Mouse (Mus musculus) lung, embryonic 16.5 days (tissue): Measurements from ENCODE around the gene Znrd1as. TPM values are rescaled to one million over a fixed set of nuclear protein-coding genes. Genes with fewer than 3 reads are reported as not detected.

Experiments used
- ATAC-seq: fragments of 200-750 bp; cut with Nextera tagmentation; 2 replicates; pipeline ENCODE4 v1.8.0; 2017; ENCODE audit warnings: low read depth, mild to moderate bottlenecking, moderate library complexity
- H3K27ac ChIP-seq: fragments of 300-500 bp; sonication (generic); 2 replicates; pipeline ENCODE4 v1.5.1; 2014; ENCODE audit warnings: mild to moderate bottlenecking, control low read depth, low read length
- H3K27me3 ChIP-seq: fragments of 300-500 bp; sonication (generic); 2 replicates; pipeline ENCODE4 v1.6.1; 2014; ENCODE audit warnings: low read depth, low read length, mixed read lengths; ENCODE audit not compliant: control insufficient read depth, insufficient read depth
- H3K36me3 ChIP-seq: fragments of 300-500 bp; sonication (generic); 2 replicates; pipeline ENCODE4 v1.6.1; 2014; ENCODE audit warnings: low read length; ENCODE audit not compliant: control insufficient read depth, insufficient read depth
- H3K4me1 ChIP-seq: fragments of 300-500 bp; sonication (generic); replicated peaks from 2 replicates; pipeline ENCODE4 v1.6.1; 2014; ENCODE audit warnings: low read length, mixed read lengths; ENCODE audit not compliant: control insufficient read depth, insufficient read depth
- H3K4me2 ChIP-seq: fragments of 300-500 bp; sonication (generic); 2 replicates; pipeline ENCODE4 v1.6.1; 2014; ENCODE audit warnings: low read depth, low read length, control low read depth
- H3K4me3 ChIP-seq: fragments of 300-500 bp; sonication (generic); 2 replicates; pipeline ENCODE4 v1.5.1; 2014; ENCODE audit warnings: mild to moderate bottlenecking, low read length, control low read depth
- H3K9ac ChIP-seq: fragments of 300-500 bp; sonication (generic); 2 replicates; pipeline ENCODE4 v1.6.1; 2014; ENCODE audit warnings: low read length, control low read depth
- H3K9me3 ChIP-seq: fragments of 300-500 bp; sonication (generic); 2 replicates; pipeline ENCODE4 v1.6.1; 2016; ENCODE audit warnings: low read length; ENCODE audit not compliant: control insufficient read depth
- WGBS: fragments of 180-500 bp; shearing (Covaris S2); extraction: QIAGEN DNeasy Blood & Tissue Kit; methylation state at CpG from one replicate; pipeline ENCODE4 v1.1.7; 2014; 5-methylcytosine and 5-hydroxymethylcytosine counted together
- polyA plus RNA-seq: library from polyadenylated mRNA; unstranded; fragments of >200 nt; fragmentation: Nextera tagmentation; extraction: Ambion mirVana; gene quantifications from 2 replicates; pipeline ENCODE4 v1.2.1, GENCODE M21; 2015

Gene Znrd1as
- polyA plus RNA-seq, 1 experiment from 2014 or later: 7.7 TPM

DNA sequence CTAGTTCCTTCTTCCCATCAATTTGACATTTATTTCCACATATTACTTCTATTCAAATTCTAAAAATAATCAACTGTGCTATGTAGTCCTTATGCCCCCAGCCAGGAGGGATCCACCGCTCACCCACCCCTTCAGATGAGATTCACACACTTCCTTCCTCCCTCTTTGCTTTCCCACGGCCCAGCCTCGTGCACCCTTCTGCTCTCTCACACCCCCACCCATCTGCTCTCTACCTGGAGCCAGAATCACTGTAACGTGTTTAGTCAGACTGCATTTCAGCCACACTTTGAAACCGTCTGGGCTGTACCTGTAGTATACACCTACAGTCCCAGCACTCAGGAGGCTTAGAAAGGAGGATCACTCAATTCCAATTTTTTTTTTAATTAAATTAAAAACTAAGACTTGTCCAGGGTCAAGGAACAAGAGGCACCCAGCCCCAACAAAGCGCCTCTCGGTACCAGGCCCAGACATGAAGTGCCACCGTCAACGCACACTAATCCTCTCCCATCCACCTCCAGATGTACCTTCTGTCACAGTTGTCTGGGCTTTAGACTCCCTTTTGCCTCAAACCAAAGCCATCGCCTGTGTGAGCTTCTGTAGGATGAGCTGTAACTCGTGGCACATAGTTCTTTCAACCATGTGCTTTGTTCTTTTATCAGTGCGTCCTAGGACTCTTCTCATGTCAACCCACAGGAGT, 29.0 kb upstream of the Znrd1as start:
- H3K4me1 ChIP-seq: peaks cover 4% of the 10 kb centered on the region
- no peaks in the 10 kb centered on the region for H3K9me3 ChIP-seq
- no peaks in the 10 kb centered on the region for H3K27me3 ChIP-seq
- no peak overlapping the region for H3K9ac ChIP-seq
- H3K4me2 ChIP-seq: no peak overlapping the region
- H3K27ac ChIP-seq: no peak overlapping the region
- H3K36me3 ChIP-seq: no peaks in the 10 kb centered on the region
- H3K4me3 ChIP-seq: no peak overlapping the region
- 67% methylated on average over 12 of the region's 12 CpGs for WGBS
- no peak for ATAC-seq

- H3K4me2 ChIP-seq: no peak overlapping the region
- no peaks in the 10 kb centered on the region for H3K9me3 ChIP-seq
- no peaks in the 10 kb centered on the region for H3K36me3 ChIP-seq
- no peaks in the 10 kb centered on the region for H3K27me3 ChIP-seq
- no peak overlapping the region for H3K9ac ChIP-seq
- 64% methylated on average over 6 of the region's 6 CpGs for WGBS
- H3K4me1 ChIP-seq: peaks cover 4% of the 10 kb centered on the region
- ATAC-seq: no peak
- H3K4me3 ChIP-seq: no peak overlapping the region
- no peak overlapping the region for H3K27ac ChIP-seq
Measured at GRCm38 (mm10) chr17:36930233-36930632, 28.2 kb upstream of the Znrd1as start.

GRCm38 (mm10) chr17:36931130-36931529, 27.3 kb upstream of the Znrd1as start:
- Histone ChIP-seq H3K36me3 (no peaks in the 10 kb centered on the region), H3K4me2 (no peak overlapping the region), H3K4me1 (peaks cover 4% of the 10 kb centered on the region), H3K27me3 (no peaks in the 10 kb centered on the region), H3K27ac (no peak overlapping the region), H3K9ac (no peak overlapping the region), H3K9me3 (no peaks in the 10 kb centered on the region), H3K4me3 (no peak overlapping the region)
- WGBS: 78% methylated on average over 4 of the region's 4 CpGs
- no peak for ATAC-seq

GRCm38 (mm10) chr17:36931806-36932205, 26.6 kb upstream of the Znrd1as start:
- no peak overlapping the region for H3K4me2 ChIP-seq
- H3K4me3 ChIP-seq: no peak overlapping the region
- no peaks in the 10 kb centered on the region for H3K36me3 ChIP-seq
- no peaks in the 10 kb centered on the region for H3K27me3 ChIP-seq
- H3K27ac ChIP-seq: no peak overlapping the region
- H3K9me3 ChIP-seq: no peaks in the 10 kb centered on the region
- 0 out of 2 replicates have a peak, but pooled peaks have one; percentile 38 for ATAC-seq
- 45% methylated on average over 2 of the region's 2 CpGs for WGBS
- H3K4me1 ChIP-seq: peaks cover 4% of the 10 kb centered on the region
- no peak overlapping the region for H3K9ac ChIP-seq

DNA sequence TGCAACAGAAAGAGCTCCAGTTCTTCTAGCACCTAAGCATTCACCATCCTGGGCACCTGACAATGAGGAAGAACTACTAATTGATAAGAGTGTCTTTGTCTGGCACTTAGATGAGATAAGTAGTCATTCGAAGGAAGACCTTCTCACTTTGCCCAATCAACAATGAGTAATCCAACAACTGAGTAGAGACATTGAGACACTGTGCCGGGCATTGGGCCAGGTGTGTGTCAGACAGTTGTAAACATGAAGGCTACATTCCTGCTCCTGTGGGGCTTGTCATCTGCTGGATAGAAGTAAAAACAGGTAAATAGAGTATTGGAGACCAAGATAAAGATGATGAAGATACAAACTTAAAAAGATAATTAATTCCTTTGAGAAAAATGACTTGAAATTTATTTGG, 20.3 kb upstream of the Znrd1as start:
- H3K4me2 ChIP-seq: no peak overlapping the region
- H3K9ac ChIP-seq: no peak overlapping the region
- no peak overlapping the region for H3K27ac ChIP-seq
- H3K36me3 ChIP-seq: no peaks in the 10 kb centered on the region
- no peak for ATAC-seq
- no peaks in the 10 kb centered on the region for H3K9me3 ChIP-seq
- 65% methylated on average over 2 of the region's 2 CpGs for WGBS
- no peak overlapping the region for H3K4me3 ChIP-seq
- H3K4me1 ChIP-seq: peaks cover 2% of the 10 kb centered on the region; the same call in 1 of the 2 replicates
- peaks cover 13% of the 10 kb centered on the region for H3K27me3 ChIP-seq

DNA sequence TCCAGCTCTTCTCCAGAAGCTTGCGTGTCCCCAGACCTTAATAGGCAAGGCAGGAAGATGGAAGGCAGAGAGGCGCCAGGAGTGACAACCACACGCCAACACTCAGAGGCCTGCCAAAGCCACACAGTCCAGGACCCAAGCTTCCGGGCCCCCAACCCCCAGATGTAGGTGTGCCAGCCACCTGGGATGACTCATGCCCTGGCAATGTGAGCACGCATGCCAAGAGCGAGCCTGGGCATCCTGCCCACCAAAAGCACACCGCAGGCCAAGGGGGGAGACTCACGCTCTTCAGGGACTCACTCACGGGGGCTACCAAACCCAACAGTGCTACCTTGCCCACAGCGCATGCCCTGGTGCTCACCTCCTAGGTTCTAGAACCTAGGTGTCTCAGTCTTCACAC, 16.0 kb upstream of the Znrd1as start:
- Histone ChIP-seq H3K27ac (0 out of 2 replicates have a peak overlapping the region, but pooled peaks have one; percentile 12), H3K27me3 (peaks cover 48% of the 10 kb centered on the region), H3K4me2 (peak overlapping the region; percentile 75), H3K9me3 (no peaks in the 10 kb centered on the region), H3K9ac (peak overlapping the region; percentile 53), H3K4me1 (peaks cover 9% of the 10 kb centered on the region), H3K36me3 (no peaks in the 10 kb centered on the region), H3K4me3 (peak overlapping the region; percentile 48)
- peak; percentile 89 for ATAC-seq
- WGBS: 31% methylated on average over 10 of the region's 10 CpGs

DNA sequence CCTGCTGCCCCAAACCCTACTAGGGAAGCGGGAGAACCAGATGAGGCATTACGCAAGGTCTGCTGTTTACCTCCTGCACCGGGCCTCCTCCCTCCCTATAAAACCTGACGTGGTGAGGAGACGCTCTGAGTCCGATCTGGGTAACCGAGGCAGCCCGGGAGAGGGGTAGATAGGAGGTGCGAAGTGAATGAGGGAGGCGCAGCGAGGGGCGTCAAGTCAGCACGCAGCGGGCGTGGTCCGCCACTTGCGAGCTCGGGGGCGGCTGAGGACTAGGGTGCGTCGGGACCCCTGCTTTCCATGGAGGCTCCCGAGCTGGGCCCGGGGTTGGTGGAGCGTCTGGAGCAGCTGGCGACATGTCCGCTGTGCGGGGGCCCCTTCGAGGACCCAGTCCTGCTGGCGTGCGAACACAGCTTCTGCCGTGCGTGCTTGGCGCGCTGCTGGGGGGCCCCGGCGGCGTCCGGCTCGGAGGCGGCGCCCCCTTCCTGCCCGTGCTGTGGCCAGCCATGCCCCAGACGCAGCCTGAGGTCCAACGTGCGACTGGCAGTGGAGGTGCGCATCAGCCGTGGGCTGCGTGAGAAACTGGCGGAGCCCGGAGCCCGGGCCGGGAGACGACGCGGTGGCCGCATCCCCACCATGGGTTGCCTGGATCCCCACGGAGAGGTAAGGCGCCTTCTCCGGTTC, 15.5 kb upstream of the Znrd1as start, which contains the start of gene Rnf39:
Rnf39 (plus strand) TSS at position 128 of the 681 bp plus-strand sequence.
- Histone ChIP-seq H3K4me1 (peaks cover 12% of the 10 kb centered on the region), H3K9ac (peak within 1 kb of the TSS; percentile 53), H3K27me3 (peaks cover 48% of the 10 kb centered on the region), H3K27ac (peak within 1 kb of the TSS; percentile 12; the same call in 1 of the 2 replicates), H3K9me3 (no peaks in the 10 kb centered on the region), H3K4me2 (peak within 1 kb of the TSS; percentile 75), H3K36me3 (no peaks in the 10 kb centered on the region), H3K4me3 (peak within 1 kb of the TSS; percentile 48)
- WGBS: 1% methylated on average over 58 of the region's 59 CpGs
- peak; percentile 70 for ATAC-seq

DNA sequence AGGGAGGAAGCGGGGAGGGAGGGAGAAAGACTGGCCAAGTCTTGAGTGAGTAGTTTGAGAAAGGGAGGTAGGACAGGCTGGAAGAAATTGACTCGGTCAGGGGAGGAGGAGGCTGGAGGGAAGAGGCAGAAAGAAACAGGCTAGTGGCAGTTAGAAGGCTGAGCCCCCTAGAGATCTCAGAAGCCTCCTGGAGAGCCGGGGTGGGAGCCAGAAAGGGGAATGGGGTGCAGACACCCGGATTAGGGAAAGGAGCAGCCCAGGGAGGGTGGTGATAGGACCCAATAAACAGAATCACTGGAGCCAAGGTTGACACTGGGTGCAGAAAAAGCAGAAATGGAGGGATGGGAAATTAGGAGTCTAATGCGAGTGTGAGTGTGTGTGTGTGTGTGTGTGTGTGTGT, 14.7 kb upstream of the Znrd1as start:
- H3K4me2 ChIP-seq: peak overlapping the region; percentile 75
- H3K9ac ChIP-seq: no peak overlapping the region
- 21% methylated on average over 5 of the region's 5 CpGs for WGBS
- no peak overlapping the region for H3K27ac ChIP-seq
- H3K36me3 ChIP-seq: peaks cover 5% of the 10 kb centered on the region
- no peak for ATAC-seq
- peaks cover 12% of the 10 kb centered on the region for H3K4me1 ChIP-seq
- peaks cover 48% of the 10 kb centered on the region for H3K27me3 ChIP-seq
- no peaks in the 10 kb centered on the region for H3K9me3 ChIP-seq
- peak overlapping the region; percentile 48 for H3K4me3 ChIP-seq

DNA sequence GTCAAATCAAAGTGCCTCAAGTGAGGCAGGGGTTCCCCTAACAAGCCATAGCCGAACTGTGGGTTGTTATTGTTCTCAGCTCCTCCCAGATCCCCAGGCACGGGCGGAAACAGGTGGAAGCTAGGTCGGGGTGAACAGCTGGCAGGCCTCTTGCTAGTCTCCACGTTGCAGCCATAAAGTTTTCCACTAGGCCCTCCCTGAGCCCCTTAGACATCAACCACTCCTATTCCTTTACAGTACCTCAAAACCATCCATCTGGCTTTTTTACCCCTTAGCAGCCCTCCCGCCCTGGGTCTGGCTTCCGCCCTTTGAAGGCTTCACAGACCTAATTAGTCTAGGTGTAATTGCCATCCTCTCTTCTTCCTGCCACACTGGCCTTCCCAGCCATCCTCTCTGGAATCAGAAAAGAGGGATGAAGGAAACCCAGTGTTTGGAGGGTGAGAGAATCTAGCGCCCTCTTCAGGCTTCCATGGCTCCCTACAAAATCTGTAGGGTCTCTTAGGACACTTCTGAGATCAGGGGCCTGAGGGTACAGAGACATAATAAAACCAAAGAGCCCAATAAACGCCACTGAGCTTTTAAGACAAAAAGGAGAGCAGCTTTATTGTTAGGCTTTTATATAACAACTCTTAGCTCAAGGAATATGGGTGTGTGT, 14.1 kb upstream of the Znrd1as start:
- no peak for ATAC-seq
- 22% methylated on average over 9 of the region's 9 CpGs for WGBS
- Histone ChIP-seq H3K36me3 (peaks cover 10% of the 10 kb centered on the region), H3K27me3 (peaks cover 48% of the 10 kb centered on the region), H3K4me3 (no peak overlapping the region), H3K4me2 (no peak overlapping the region), H3K4me1 (peaks cover 12% of the 10 kb centered on the region), H3K9me3 (no peaks in the 10 kb centered on the region), H3K27ac (no peak overlapping the region), H3K9ac (no peak overlapping the region)
